Mouse (Mus musculus) heart, embryonic 14.5 days (tissue): Measurements from ENCODE around the gene Hist1h2ac. TPM values are rescaled to one million over a fixed set of nuclear protein-coding genes. Genes with fewer than 3 reads are reported as not detected.

Experiments used
- ATAC-seq: fragments of 200-750 bp; cut with Nextera tagmentation; 2 replicates; pipeline ENCODE4 v1.8.0; 2017; ENCODE audit warnings: low read depth, moderate TSS enrichment; ENCODE audit not compliant: insufficient number of reproducible peaks, insufficient read depth, low FRiP score
- H3K27ac ChIP-seq, 2 experiments: fragments of 200-500 bp in 1 of 2; fragments of 300-500 bp in 1 of 2; sonication (generic) in 1 of 2; replicated peaks in 1 of 2; 2 replicates each; pipeline ENCODE4 v1.5.1; 2012 to 2014; ENCODE audit warnings: low read depth in 2 of 2, low read length in 2 of 2, control low read depth in 1 of 2, mild to moderate bottlenecking in 1 of 2, mixed read lengths in 1 of 2; ENCODE audit not compliant: control insufficient read depth in 1 of 2, insufficient read depth in 1 of 2
- H3K27me3 ChIP-seq: fragments of 300-500 bp; sonication (generic); 2 replicates; pipeline ENCODE4 v1.6.1; 2014; ENCODE audit warnings: mild to moderate bottlenecking, low read length, control low read depth; ENCODE audit not compliant: control insufficient read depth, insufficient read depth
- H3K36me3 ChIP-seq: fragments of 300-500 bp; sonication (generic); 2 replicates; pipeline ENCODE4 v1.6.1; 2014; ENCODE audit warnings: mild to moderate bottlenecking, control low read depth, low read length, mixed read lengths; ENCODE audit not compliant: control insufficient read depth, insufficient read depth
- H3K4me1 ChIP-seq, 2 experiments: fragments of 200-500 bp in 1 of 2; fragments of 300-500 bp in 1 of 2; sonication (generic) in 1 of 2; 2 replicates each; pipeline ENCODE4 v1.6.1; 2012 to 2014; ENCODE audit warnings: low read length in 2 of 2, control low read depth in 1 of 2, mixed read lengths in 1 of 2; ENCODE audit not compliant: control insufficient read depth in 2 of 2, insufficient read depth in 2 of 2
- H3K4me2 ChIP-seq: fragments of 300-500 bp; sonication (generic); 2 replicates; pipeline ENCODE4 v1.6.1; 2014; ENCODE audit warnings: mild to moderate bottlenecking, low read length
- H3K4me3 ChIP-seq, 2 experiments: fragments of 200-500 bp in 1 of 2; fragments of 300-500 bp in 1 of 2; sonication (generic) in 1 of 2; 2 replicates each; pipeline ENCODE4 v1.5.1; 2012 to 2014; ENCODE audit warnings: low read length in 2 of 2, mild to moderate bottlenecking in 2 of 2, control low read depth in 1 of 2, low read depth in 1 of 2, moderate library complexity in 1 of 2; ENCODE audit not compliant: control insufficient read depth in 1 of 2, insufficient read depth in 1 of 2
- H3K9ac ChIP-seq: fragments of 300-500 bp; sonication (generic); 2 replicates; pipeline ENCODE4 v1.6.1; 2014; ENCODE audit warnings: mild to moderate bottlenecking, low read length
- H3K9me3 ChIP-seq: fragments of 300-500 bp; sonication (generic); 2 replicates; pipeline ENCODE4 v1.6.1; 2016; ENCODE audit warnings: low read length, control low read depth; ENCODE audit not compliant: control insufficient read depth
- WGBS: fragments of 180-500 bp; shearing (Covaris S2); extraction: QIAGEN DNeasy Blood & Tissue Kit; methylation state at CpG from one replicate; pipeline ENCODE4 v1.1.7; 2014; 5-methylcytosine and 5-hydroxymethylcytosine counted together
- polyA plus RNA-seq: library from polyadenylated mRNA; unstranded; fragments of >200 nt; fragmentation: Nextera tagmentation; extraction: Ambion mirVana; gene quantifications from 2 replicates; pipeline ENCODE4 v1.2.1, GENCODE M21; 2014

Hist1h2ac gene
- polyA plus RNA-seq, 1 experiment from 2014 or later: 0.65 TPM

- Histone ChIP-seq H3K4me2 (peak overlapping the region; percentile 83), H3K9me3 (no peaks in the 10 kb centered on the region), H3K27ac (peak overlapping the region in 1 of 2 experiments; percentile 92; a peak in 3 of 4 replicates), H3K27me3 (no peaks in the 10 kb centered on the region), H3K4me3 (no peak overlapping the region), H3K9ac (peak overlapping the region; percentile 28; the same call in 1 of the 2 replicates), H3K4me1 (peaks cover 4 to 7% of the 10 kb centered on the region in 2 experiments; a peak in 2 of 4 replicates), H3K36me3 (no peaks in the 10 kb centered on the region)
- no peak for ATAC-seq
- 62% methylated on average over 6 of the region's 6 CpGs for WGBS
Observed at GRCm38 (mm10) chr13:23698996-23699395, 15.2 kb upstream of the Hist1h2ac start.

DNA sequence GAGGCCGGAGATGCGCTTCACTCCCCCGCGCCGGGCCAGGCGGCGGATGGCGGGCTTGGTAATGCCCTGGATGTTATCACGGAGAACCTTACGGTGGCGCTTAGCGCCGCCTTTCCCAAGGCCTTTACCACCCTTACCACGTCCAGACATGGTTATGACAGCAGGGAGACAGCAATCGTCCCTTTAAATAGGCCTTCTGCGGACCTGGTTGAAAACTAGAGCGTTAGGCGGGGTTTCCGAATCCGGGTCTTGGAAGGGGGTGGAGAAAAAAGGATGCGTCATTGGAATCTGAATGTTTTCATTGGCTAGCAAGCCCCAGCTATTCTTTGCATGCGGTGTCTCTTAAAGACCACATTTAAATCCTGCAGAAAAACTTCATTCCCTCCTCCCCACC lies 14.5 kb upstream of the Hist1h2ac start, which contains the start of gene Hist1h4c:
Hist1h4c (minus strand) TSS at position 155 of the 394 bp plus-strand sequence.
- H3K9ac ChIP-seq: peak within 1 kb of the TSS; percentile 80
- ATAC-seq: peak; percentile 92
- WGBS: under 1% methylated on average over 17 of the region's 22 CpGs

DNA sequence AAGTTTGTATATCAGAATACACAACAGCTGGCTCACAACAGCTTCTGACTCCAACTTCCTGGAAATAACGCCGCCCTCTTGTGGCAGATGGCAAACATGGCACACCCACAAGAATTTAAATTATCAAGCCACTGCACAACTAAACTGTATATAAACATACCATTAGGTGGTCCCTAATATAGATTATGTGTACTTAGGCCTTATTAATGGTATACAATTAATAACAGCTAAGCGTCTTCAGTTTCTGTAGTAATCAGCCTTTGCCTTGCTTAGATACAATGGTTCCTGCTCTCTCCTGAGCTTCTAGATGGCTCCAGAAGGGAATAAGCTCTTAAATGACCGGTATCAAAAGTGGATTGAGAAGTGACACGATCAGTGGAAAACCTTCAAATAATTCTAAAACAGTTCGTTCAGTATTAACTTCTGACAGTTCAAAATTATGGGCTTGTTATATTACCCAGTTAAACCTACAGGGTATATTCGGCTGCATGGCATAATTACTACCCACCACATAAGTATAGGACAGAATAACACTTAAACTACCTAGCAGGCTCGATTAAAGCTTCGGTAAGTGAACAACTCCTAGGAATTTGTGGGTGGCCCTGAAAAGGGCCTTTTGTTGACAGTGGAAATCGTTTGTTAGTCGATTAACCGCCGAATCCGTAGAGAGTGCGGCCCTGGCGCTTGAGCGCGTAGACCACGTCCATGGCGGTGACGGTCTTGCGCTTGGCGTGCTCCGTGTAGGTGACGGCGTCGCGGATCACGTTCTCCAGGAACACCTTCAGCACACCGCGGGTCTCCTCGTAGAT lies 13.9 kb upstream of the Hist1h2ac start:
- peaks cover 4 to 7% of the 10 kb centered on the region in 2 experiments; a peak in 2 of 4 replicates for H3K4me1 ChIP-seq
- H3K9me3 ChIP-seq: no peaks in the 10 kb centered on the region
- H3K27ac ChIP-seq: peak overlapping the region; percentile 91 to 92
- 1% methylated on average over 20 of the region's 32 CpGs for WGBS
- no peaks in the 10 kb centered on the region for H3K27me3 ChIP-seq
- peak overlapping the region; percentile 80 for H3K9ac ChIP-seq
- H3K4me3 ChIP-seq: peak overlapping the region; percentile 47 to 52
- H3K36me3 ChIP-seq: no peaks in the 10 kb centered on the region
- H3K4me2 ChIP-seq: peak overlapping the region; percentile 83
- ATAC-seq: no peak; the same call in 1 of the 2 replicates

More for the DNA sequence above, 14.5 kb upstream of the Hist1h2ac start, which contains the start of gene Hist1h4c:
- Histone ChIP-seq H3K9me3 (no peaks in the 10 kb centered on the region), H3K27ac (peak within 1 kb of the TSS; percentile 91 to 92), H3K36me3 (no peaks in the 10 kb centered on the region), H3K27me3 (no peaks in the 10 kb centered on the region), H3K4me3 (peak within 1 kb of the TSS; percentile 47 to 52), H3K4me2 (peak within 1 kb of the TSS; percentile 83), H3K4me1 (peaks cover 4 to 7% of the 10 kb centered on the region in 2 experiments; a peak in 2 of 4 replicates)

DNA sequence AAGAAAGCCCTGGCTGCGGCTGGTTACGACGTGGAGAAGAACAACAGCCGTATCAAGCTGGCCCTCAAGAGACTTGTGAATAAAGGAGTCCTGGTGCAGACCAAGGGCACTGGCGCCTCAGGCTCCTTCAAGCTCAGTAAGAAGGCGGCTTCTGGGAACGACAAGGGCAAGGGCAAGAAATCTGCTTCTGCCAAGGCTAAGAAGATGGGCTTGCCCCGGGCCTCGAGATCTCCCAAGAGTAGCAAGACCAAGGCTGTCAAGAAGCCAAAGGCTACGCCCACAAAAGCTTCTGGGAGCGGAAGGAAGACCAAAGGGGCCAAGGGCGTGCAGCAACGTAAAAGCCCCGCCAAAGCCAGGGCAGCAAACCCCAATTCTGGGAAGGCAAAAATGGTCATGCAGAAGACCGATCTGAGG lies 12.3 kb upstream of the Hist1h2ac start:
- Histone ChIP-seq H3K9ac (0 out of 2 replicates have a peak overlapping the region, but pooled peaks have one; percentile 12), H3K27ac (no peak overlapping the region), H3K4me1 (peaks cover 4 to 7% of the 10 kb centered on the region in 2 experiments; a peak in 2 of 4 replicates), H3K9me3 (no peaks in the 10 kb centered on the region), H3K4me2 (peak overlapping the region; percentile 34; the same call in 1 of the 2 replicates), H3K27me3 (no peaks in the 10 kb centered on the region), H3K36me3 (no peaks in the 10 kb centered on the region), H3K4me3 (no peak overlapping the region)
- 53% methylated on average over 15 of the region's 15 CpGs for WGBS
- ATAC-seq: no peak

GRCm38 (mm10) chr13:23695514-23695913 lies 11.8 kb upstream of the Hist1h2ac start, which contains the start of gene Hist1h1t:
Gene Hist1h1t, plus strand, starts transcription at chr13:23695814.
- Histone ChIP-seq H3K4me1 (peaks cover 4% of the 10 kb centered on the region in 2 experiments; a peak in 2 of 4 replicates), H3K9ac (0 out of 2 replicates have a peak within 1 kb of the TSS, but pooled peaks have one; percentile 12), H3K27ac (no peak within 1 kb of the TSS), H3K9me3 (no peaks in the 10 kb centered on the region), H3K36me3 (no peaks in the 10 kb centered on the region), H3K4me2 (peak within 1 kb of the TSS; percentile 34; the same call in 1 of the 2 replicates), H3K4me3 (no peak within 1 kb of the TSS), H3K27me3 (no peaks in the 10 kb centered on the region)
- no peak for ATAC-seq
- WGBS: 47% methylated on average over 12 of the region's 13 CpGs

- peaks cover 4% of the 10 kb centered on the region in 2 experiments; a peak in 2 of 4 replicates for H3K4me1 ChIP-seq
Observed at GRCm38 (mm10) chr13:23694956-23695355, 11.2 kb upstream of the Hist1h2ac start.

DNA sequence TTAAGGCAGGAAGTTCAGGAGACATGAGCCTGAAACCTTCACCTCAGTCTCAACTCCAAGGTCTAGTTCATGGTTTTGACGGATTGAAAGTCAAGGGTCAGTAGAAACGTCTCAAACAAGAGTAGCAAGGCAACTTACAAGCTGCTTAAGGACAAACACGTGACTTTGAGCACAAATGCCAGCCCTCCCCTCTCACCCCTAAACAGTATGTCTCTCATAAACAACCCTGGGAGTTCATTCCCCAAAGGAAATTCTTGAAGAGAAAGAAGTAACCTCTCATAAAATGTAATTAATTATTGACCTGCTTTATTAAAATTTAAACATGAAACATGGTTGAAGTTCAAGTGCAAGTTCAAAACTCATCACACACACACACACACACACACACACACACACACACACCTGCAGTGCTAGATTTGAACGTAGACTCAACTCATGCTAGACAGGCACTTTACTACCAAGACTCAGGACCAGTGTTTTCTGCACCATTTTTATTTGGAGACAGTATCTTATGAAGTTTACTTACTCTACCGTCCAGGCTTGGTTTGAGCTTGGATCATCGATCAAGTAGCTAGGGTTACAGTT lies 10.2 kb upstream of the Hist1h2ac start:
- Histone ChIP-seq H3K4me1 (peaks cover 4% of the 10 kb centered on the region in 2 experiments; a peak in 2 of 4 replicates), H3K4me2 (no peak overlapping the region), H3K27me3 (no peaks in the 10 kb centered on the region), H3K9me3 (no peaks in the 10 kb centered on the region), H3K9ac (no peak overlapping the region), H3K4me3 (no peak overlapping the region), H3K36me3 (no peaks in the 10 kb centered on the region), H3K27ac (no peak overlapping the region)
- WGBS: 77% methylated on average over 6 of the region's 6 CpGs
- ATAC-seq: no peak

More at GRCm38 (mm10) chr13:23694956-23695355, 11.2 kb upstream of the Hist1h2ac start:
- no peak for ATAC-seq
- H3K4me2 ChIP-seq: no peak overlapping the region
- H3K9me3 ChIP-seq: no peaks in the 10 kb centered on the region
- H3K4me3 ChIP-seq: no peak overlapping the region
- H3K36me3 ChIP-seq: no peaks in the 10 kb centered on the region
- no peaks in the 10 kb centered on the region for H3K27me3 ChIP-seq
- 92% methylated on average over 9 of the region's 9 CpGs for WGBS
- no peak overlapping the region for H3K27ac ChIP-seq
- no peak overlapping the region for H3K9ac ChIP-seq
